Mouse (Mus musculus): Measurements from ENCODE around the gene Bckdhb. TPM values are rescaled to one million over a fixed set of nuclear protein-coding genes. Genes with fewer than 3 reads are reported as not detected.
"Not testable (repeated sequence)": the region's sequence is repeated elsewhere in the genome, so short reads cannot be mapped to it uniquely, and the experiment has no call there.

Bckdhb gene
- polyA plus RNA-seq, 1 experiment from 2014 or later, result 34.8 TPM

DNA sequence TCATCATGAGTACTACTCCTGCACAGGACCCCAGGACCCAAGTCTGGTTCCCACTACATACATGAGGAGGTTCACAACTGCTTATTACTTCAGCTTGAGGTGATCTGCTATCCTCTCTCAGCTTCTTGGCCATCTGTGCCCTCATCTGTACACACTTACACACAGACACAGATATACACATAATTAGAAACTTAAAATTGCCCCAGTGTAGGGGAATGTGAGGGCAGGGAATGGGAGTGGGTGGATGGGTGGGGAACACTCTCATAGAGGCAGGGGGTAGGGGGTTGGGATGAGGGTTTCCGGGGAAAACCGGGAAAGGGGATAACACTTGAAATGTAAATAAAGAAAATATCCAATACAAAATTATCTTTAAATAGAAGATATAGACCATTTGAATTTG lies 15.1 kb upstream of the Bckdhb start:
- H3K27ac ChIP-seq (ENCODE audit: low read depth, low read length), result no peak overlapping the region
- 81% methylated on average over 2 of the region's 2 CpGs for WGBS
- ATAC-seq (replicated peaks; ENCODE audit: low FRiP score) (no peak), DNase-seq (ENCODE audit: low spot score) (no peak)
- H3K4me3 ChIP-seq (ENCODE audit: low read depth, low read length), result no peak overlapping the region
- no peak overlapping the region for H3K9ac ChIP-seq (ENCODE audit: low read depth, low read length)
- H3K36me3 ChIP-seq (ENCODE audit: control insufficient read depth, insufficient read depth, low read length), result no peaks in the 10 kb centered on the region
- H3K4me2 ChIP-seq, result no peak overlapping the region
- H3K9me3 ChIP-seq (ENCODE audit: control insufficient read depth, low read length), result no peaks in the 10 kb centered on the region
- no peaks in the 10 kb centered on the region for H3K4me1 ChIP-seq (replicated peaks; ENCODE audit: control insufficient read depth, insufficient read depth, low read length)
- no peaks in the 10 kb centered on the region for H3K27me3 ChIP-seq (replicated peaks; ENCODE audit: control insufficient read depth, insufficient read depth, low read length)

- Histone ChIP-seq H3K36me3 (ENCODE audit: control insufficient read depth, insufficient read depth, low read length) (no peaks in the 10 kb centered on the region), H3K27ac (ENCODE audit: low read depth, low read length) (no peak overlapping the region), H3K9ac (ENCODE audit: low read depth, low read length) (no peak overlapping the region), H3K9me3 (ENCODE audit: control insufficient read depth, low read length) (no peaks in the 10 kb centered on the region), H3K4me2 (no peak overlapping the region), H3K27me3 (replicated peaks; ENCODE audit: control insufficient read depth, insufficient read depth, low read length) (no peaks in the 10 kb centered on the region), H3K4me1 (replicated peaks; ENCODE audit: control insufficient read depth, insufficient read depth, low read length) (no peaks in the 10 kb centered on the region), H3K4me3 (ENCODE audit: low read depth, low read length) (no peak overlapping the region)
- 79% methylated on average over 2 of the region's 2 CpGs for WGBS
- DNase-seq (ENCODE audit: low spot score) (no peak), ATAC-seq (replicated peaks; ENCODE audit: low FRiP score) (no peak)
Measured at GRCm38 (mm10) chr9:83910926-83911325, 14.0 kb upstream of the Bckdhb start.

- Histone ChIP-seq H3K27me3 (replicated peaks; ENCODE audit: control insufficient read depth, insufficient read depth, low read length) (no peaks in the 10 kb centered on the region), H3K9me3 (ENCODE audit: control insufficient read depth, low read length) (no peaks in the 10 kb centered on the region), H3K4me3 (ENCODE audit: low read depth, low read length) (no peak overlapping the region), H3K9ac (ENCODE audit: low read depth, low read length) (no peak overlapping the region), H3K4me1 (replicated peaks; ENCODE audit: control insufficient read depth, insufficient read depth, low read length) (peaks cover 5% of the 10 kb centered on the region; the same call in 1 of the 2 replicates), H3K27ac (ENCODE audit: low read depth, low read length) (no peak overlapping the region), H3K36me3 (ENCODE audit: control insufficient read depth, insufficient read depth, low read length) (no peaks in the 10 kb centered on the region), H3K4me2 (no peak overlapping the region)
- DNase-seq (ENCODE audit: low spot score) (no peak), ATAC-seq (replicated peaks; ENCODE audit: low FRiP score) (no peak)
- 78% methylated on average over 3 of the region's 3 CpGs for WGBS
Measured at GRCm38 (mm10) chr9:83922076-83922475, 2.9 kb upstream of the Bckdhb start.

GRCm38 (mm10) chr9:83924356-83924755 lies 589 bp upstream of the Bckdhb start:
- no peaks in the 10 kb centered on the region for H3K36me3 ChIP-seq (ENCODE audit: control insufficient read depth, insufficient read depth, low read length)
- 85% methylated on average over 5 of the region's 5 CpGs for WGBS
- no peaks in the 10 kb centered on the region for H3K27me3 ChIP-seq (replicated peaks; ENCODE audit: control insufficient read depth, insufficient read depth, low read length)
- H3K4me1 ChIP-seq (replicated peaks; ENCODE audit: control insufficient read depth, insufficient read depth, low read length), result peaks cover 5% of the 10 kb centered on the region; the same call in 1 of the 2 replicates
- H3K4me2 ChIP-seq, result peak overlapping the region; percentile 87
- H3K4me3 ChIP-seq (ENCODE audit: low read depth, low read length), result peak overlapping the region; percentile 78
- H3K27ac ChIP-seq (ENCODE audit: low read depth, low read length), result no peak overlapping the region
- DNase-seq (ENCODE audit: low spot score), result no peak
- ATAC-seq (replicated peaks; ENCODE audit: low FRiP score), result no peak
- no peak overlapping the region for H3K9ac ChIP-seq (ENCODE audit: low read depth, low read length)
- H3K9me3 ChIP-seq (ENCODE audit: control insufficient read depth, low read length), result no peaks in the 10 kb centered on the region

DNA sequence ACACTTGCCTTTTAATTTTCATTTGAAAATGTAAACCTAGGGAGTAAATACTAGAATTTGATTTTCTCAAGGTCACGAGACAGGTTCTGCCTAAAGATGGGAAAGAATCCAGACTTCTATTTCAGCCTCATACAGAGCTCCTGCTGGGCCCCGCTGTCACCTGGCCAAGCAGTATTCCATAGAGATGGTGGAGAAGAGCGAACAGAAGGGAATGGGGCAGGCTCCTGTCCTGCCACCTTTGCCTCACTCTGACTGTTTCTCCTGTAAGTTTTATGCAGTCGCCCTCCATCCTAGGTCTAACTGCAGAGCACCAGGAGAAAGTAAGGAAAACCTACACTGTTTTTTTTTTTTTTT lies 720 bp downstream of the Bckdhb start:
- Histone ChIP-seq H3K4me3 (ENCODE audit: low read depth, low read length) (peak overlapping the region; percentile 78), H3K9ac (ENCODE audit: low read depth, low read length) (peak overlapping the region; percentile 70), H3K27ac (ENCODE audit: low read depth, low read length) (no peak overlapping the region), H3K27me3 (replicated peaks; ENCODE audit: control insufficient read depth, insufficient read depth, low read length) (no peaks in the 10 kb centered on the region), H3K4me1 (replicated peaks; ENCODE audit: control insufficient read depth, insufficient read depth, low read length) (peaks cover 5% of the 10 kb centered on the region; the same call in 1 of the 2 replicates), H3K36me3 (ENCODE audit: control insufficient read depth, insufficient read depth, low read length) (no peaks in the 10 kb centered on the region), H3K9me3 (ENCODE audit: control insufficient read depth, low read length) (no peaks in the 10 kb centered on the region), H3K4me2 (peak overlapping the region; percentile 87)
- ATAC-seq (replicated peaks; ENCODE audit: low FRiP score) (no peak), DNase-seq (ENCODE audit: low spot score) (no peak)
- 66% methylated on average over 4 of the region's 4 CpGs for WGBS

- no peak for DNase-seq (ENCODE audit: low spot score)
- H3K4me3 ChIP-seq (ENCODE audit: low read depth, low read length), result no peak overlapping the region
- peaks cover 5% of the 10 kb centered on the region; the same call in 1 of the 2 replicates for H3K4me1 ChIP-seq (replicated peaks; ENCODE audit: control insufficient read depth, insufficient read depth, low read length)
- no peaks in the 10 kb centered on the region for H3K27me3 ChIP-seq (replicated peaks; ENCODE audit: control insufficient read depth, insufficient read depth, low read length)
- ATAC-seq (replicated peaks; ENCODE audit: low FRiP score), result no peak
- no peak overlapping the region for H3K27ac ChIP-seq (ENCODE audit: low read depth, low read length)
- H3K4me2 ChIP-seq, result no peak overlapping the region
- 85% methylated on average over 5 of the region's 5 CpGs for WGBS
- H3K36me3 ChIP-seq (ENCODE audit: control insufficient read depth, insufficient read depth, low read length), result no peaks in the 10 kb centered on the region
- H3K9me3 ChIP-seq (ENCODE audit: control insufficient read depth, low read length), result no peaks in the 10 kb centered on the region
- no peak overlapping the region for H3K9ac ChIP-seq (ENCODE audit: low read depth, low read length)
Measured at GRCm38 (mm10) chr9:83926302-83926701, 1.4 kb downstream of the Bckdhb start.

DNA sequence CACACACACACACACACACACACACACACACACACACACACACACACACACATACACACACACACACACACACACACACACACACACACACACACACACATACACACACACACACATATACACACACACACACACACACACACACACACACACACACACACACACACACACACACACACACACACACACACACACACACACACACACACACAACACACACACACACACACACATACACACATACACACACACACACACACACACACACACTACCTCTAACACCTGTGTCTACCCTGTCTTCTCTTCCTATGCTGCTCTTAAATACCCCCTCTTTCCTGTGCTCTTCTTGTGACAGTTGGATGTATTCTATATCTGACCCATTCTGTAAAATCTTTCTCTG lies 14.6 kb downstream of the Bckdhb start:
- not testable (repeated sequence) for H3K4me1 ChIP-seq (replicated peaks; ENCODE audit: control insufficient read depth, insufficient read depth, low read length); H3K9me3 ChIP-seq (ENCODE audit: control insufficient read depth, low read length); H3K9ac ChIP-seq (ENCODE audit: low read depth, low read length); DNase-seq (ENCODE audit: low spot score); H3K27ac ChIP-seq (ENCODE audit: low read depth, low read length); H3K4me3 ChIP-seq (ENCODE audit: low read depth, low read length); H3K36me3 ChIP-seq (ENCODE audit: control insufficient read depth, insufficient read depth, low read length); H3K4me2 ChIP-seq; ATAC-seq (replicated peaks; ENCODE audit: low FRiP score); H3K27me3 ChIP-seq (replicated peaks; ENCODE audit: control insufficient read depth, insufficient read depth, low read length)

DNA sequence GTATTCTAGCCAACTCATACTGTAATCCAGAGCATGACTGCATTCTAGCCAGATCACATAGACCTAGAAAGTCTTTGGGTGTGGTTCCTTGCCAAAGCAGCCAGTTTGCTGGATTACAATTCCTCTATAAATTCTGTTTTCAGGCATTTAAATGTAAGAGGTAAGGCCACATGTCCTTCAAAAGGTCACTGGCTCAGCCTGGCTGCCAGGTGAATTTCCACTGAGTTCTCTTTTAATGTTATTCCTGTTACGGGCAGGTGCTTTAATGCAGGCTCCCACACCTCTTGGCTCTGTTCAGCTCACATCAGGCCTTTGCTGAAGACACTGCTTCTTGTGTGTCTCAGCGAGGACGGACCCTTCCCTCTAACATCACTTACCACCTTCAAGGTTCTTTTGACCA lies 15.1 kb downstream of the Bckdhb start:
- H3K4me2 ChIP-seq, result no peak overlapping the region
- no peaks in the 10 kb centered on the region for H3K27me3 ChIP-seq (replicated peaks; ENCODE audit: control insufficient read depth, insufficient read depth, low read length)
- H3K9me3 ChIP-seq (ENCODE audit: control insufficient read depth, low read length), result no peaks in the 10 kb centered on the region
- peaks cover 6% of the 10 kb centered on the region; the same call in 1 of the 2 replicates for H3K36me3 ChIP-seq (ENCODE audit: control insufficient read depth, insufficient read depth, low read length)
- DNase-seq (ENCODE audit: low spot score) (no peak), ATAC-seq (replicated peaks; ENCODE audit: low FRiP score) (no peak)
- 92% methylated on average over 3 of the region's 3 CpGs for WGBS
- no peak overlapping the region for H3K9ac ChIP-seq (ENCODE audit: low read depth, low read length)
- no peaks in the 10 kb centered on the region for H3K4me1 ChIP-seq (replicated peaks; ENCODE audit: control insufficient read depth, insufficient read depth, low read length)
- H3K4me3 ChIP-seq (ENCODE audit: low read depth, low read length), result no peak overlapping the region
- H3K27ac ChIP-seq (ENCODE audit: low read depth, low read length), result no peak overlapping the region

DNA sequence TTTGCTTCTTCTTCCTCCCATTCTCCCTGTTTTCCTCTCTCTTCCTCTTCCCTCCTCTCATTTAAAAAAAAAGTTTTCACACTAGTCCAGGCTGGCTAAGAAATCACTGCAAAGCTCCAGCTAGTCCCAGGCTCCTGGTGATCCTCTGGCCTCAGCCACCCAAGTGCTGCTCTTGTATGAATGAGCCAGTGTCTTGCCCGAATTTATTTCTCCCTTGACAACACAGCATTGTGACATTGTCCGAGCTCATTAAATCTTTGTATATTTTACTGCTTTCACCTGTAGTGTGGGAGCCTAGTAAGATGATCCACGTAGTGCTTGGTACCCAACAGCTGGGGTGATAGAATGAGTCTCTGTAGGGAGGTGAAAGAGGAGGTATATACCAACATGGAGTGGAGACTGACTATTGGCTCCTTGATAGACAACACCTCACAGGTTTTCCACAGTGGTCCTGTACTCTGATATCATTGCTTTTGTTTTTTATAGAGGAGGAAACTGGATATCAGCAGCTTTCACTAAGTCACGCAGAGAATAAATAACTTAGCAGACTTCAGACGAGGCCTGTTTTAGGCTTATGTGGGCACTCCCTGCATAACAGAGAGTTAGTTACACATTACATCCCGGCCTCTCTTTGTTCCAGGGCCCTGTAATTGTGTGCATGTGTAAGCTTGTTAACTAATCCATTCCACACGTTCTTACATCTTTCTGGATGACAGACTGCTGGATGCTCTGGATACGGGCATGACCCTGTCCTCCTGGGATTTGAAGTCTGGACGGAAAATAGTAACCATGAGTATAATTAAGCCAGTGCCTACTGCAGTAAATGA lies 15.8 kb downstream of the Bckdhb start:
- H3K9ac ChIP-seq (ENCODE audit: low read depth, low read length), result no peak overlapping the region
- no peaks in the 10 kb centered on the region for H3K4me1 ChIP-seq (replicated peaks; ENCODE audit: control insufficient read depth, insufficient read depth, low read length)
- peaks cover 6% of the 10 kb centered on the region; the same call in 1 of the 2 replicates for H3K36me3 ChIP-seq (ENCODE audit: control insufficient read depth, insufficient read depth, low read length)
- H3K4me2 ChIP-seq, result no peak overlapping the region
- H3K27ac ChIP-seq (ENCODE audit: low read depth, low read length), result no peak overlapping the region
- H3K9me3 ChIP-seq (ENCODE audit: control insufficient read depth, low read length), result no peaks in the 10 kb centered on the region
- no peaks in the 10 kb centered on the region for H3K27me3 ChIP-seq (replicated peaks; ENCODE audit: control insufficient read depth, insufficient read depth, low read length)
- ATAC-seq (replicated peaks; ENCODE audit: low FRiP score), result no peak
- 82% methylated on average over 9 of the region's 9 CpGs for WGBS
- no peak for DNase-seq (ENCODE audit: low spot score)
- no peak overlapping the region for H3K4me3 ChIP-seq (ENCODE audit: low read depth, low read length)

Data from liver, embryonic 11.5 days (tissue).